Mouse (Mus musculus): ENCODE data around the gene Ccdc63. TPM values are rescaled to one million over a fixed set of nuclear protein-coding genes. Genes with fewer than 3 reads are reported as not detected.

Gene Ccdc63
- polyA plus RNA-seq, 1 experiment: not detected

GRCm38 (mm10) chr5:122125211-122125760, 15.3 kb downstream of the Ccdc63 start:
- TF ChIP-seq TCF12 (IDR thresholded peaks at IDR 0.05; ENCODE audit: insufficient read depth, poor library complexity, severe bottlenecking): no peak
- TF ChIP-seq E2F4 (IDR thresholded peaks at IDR 0.05; ENCODE audit: insufficient read depth): no peak
- TF ChIP-seq MAX (IDR thresholded peaks at IDR 0.05; ENCODE audit: low read depth): no peak
- TF ChIP-seq MYOD1 (IDR thresholded peaks at IDR 0.05; ENCODE audit: control insufficient read depth in 1 of 3, insufficient read length in 2 of 3, low read depth in 2 of 3): no peak
- no peak for TF ChIP-seq TCF3 (IDR thresholded peaks at IDR 0.05; ENCODE audit: insufficient read length, low read depth)
- no peak for TF ChIP-seq SRF (IDR thresholded peaks at IDR 0.05; ENCODE audit: control insufficient read depth, insufficient read length, low read depth)
- no peak for TF ChIP-seq USF1 (IDR thresholded peaks at IDR 0.05; ENCODE audit: low read depth)
- no peak for TF ChIP-seq POLR2AphosphoS2 (IDR thresholded peaks at IDR 0.05; ENCODE audit: insufficient read length, low read depth)
- no peak for TF ChIP-seq POLR2A (IDR thresholded peaks at IDR 0.05; ENCODE audit: insufficient read length, low read depth)
- TF ChIP-seq CEBPB (IDR thresholded peaks at IDR 0.05; ENCODE audit: insufficient read depth, poor library complexity, severe bottlenecking): no peak
- TF ChIP-seq REST (IDR thresholded peaks at IDR 0.05; ENCODE audit: insufficient read depth, insufficient read length): no peak
- TF ChIP-seq MYOG (IDR thresholded peaks at IDR 0.05; ENCODE audit: control insufficient read depth in 1 of 3, insufficient read depth in 1 of 3, insufficient read length in 2 of 3, low read depth in 2 of 3): no peak
- no peak overlapping the region for H3ac ChIP-seq (ENCODE audit: control insufficient read depth, insufficient read length)
- H3K27me3 ChIP-seq (ENCODE audit: control insufficient read depth, insufficient read depth, insufficient read length): peaks cover 49% of the 10 kb centered on the region
- H3K36me3 ChIP-seq (ENCODE audit: control insufficient read depth, insufficient read depth): no peaks in the 10 kb centered on the region
- no peak overlapping the region for H3K4me2 ChIP-seq (ENCODE audit: low read depth)
- no peaks in the 10 kb centered on the region for H3K79me2 ChIP-seq (ENCODE audit: control insufficient read depth, insufficient read depth)
- no peak overlapping the region for H3K4me3 ChIP-seq

- Histone ChIP-seq H3K4me2 (ENCODE audit: low read depth) (no peak overlapping the region), H3K27me3 (ENCODE audit: control insufficient read depth, insufficient read depth, insufficient read length) (peaks cover 24% of the 10 kb centered on the region), H3K4me3 (no peak overlapping the region), H3K36me3 (ENCODE audit: control insufficient read depth, insufficient read depth) (no peaks in the 10 kb centered on the region), H3K79me2 (ENCODE audit: control insufficient read depth, insufficient read depth) (no peaks in the 10 kb centered on the region), H3ac (ENCODE audit: control insufficient read depth, insufficient read length) (no peak overlapping the region)
- TF ChIP-seq TCF3 (IDR thresholded peaks at IDR 0.05; ENCODE audit: insufficient read length, low read depth): no peak
- no peak for TF ChIP-seq CEBPB (IDR thresholded peaks at IDR 0.05; ENCODE audit: insufficient read depth, poor library complexity, severe bottlenecking)
- TF ChIP-seq SRF (IDR thresholded peaks at IDR 0.05; ENCODE audit: control insufficient read depth, insufficient read length, low read depth): no peak
- no peak for TF ChIP-seq POLR2AphosphoS2 (IDR thresholded peaks at IDR 0.05; ENCODE audit: insufficient read length, low read depth)
- TF ChIP-seq POLR2A (IDR thresholded peaks at IDR 0.05; ENCODE audit: insufficient read length, low read depth): no peak
Measured at GRCm38 (mm10) chr5:122116243-122116642, 24.4 kb downstream of the Ccdc63 start.

GRCm38 (mm10) chr5:122115266-122115763, 25.3 kb downstream of the Ccdc63 start:
- H3K27me3 ChIP-seq (ENCODE audit: control insufficient read depth, insufficient read depth, insufficient read length): peaks cover 26% of the 10 kb centered on the region

GRCm38 (mm10) chr5:122114176-122114575, 26.4 kb downstream of the Ccdc63 start:
- H3K4me3 ChIP-seq: no peak overlapping the region
- H3K4me2 ChIP-seq (ENCODE audit: low read depth): no peak overlapping the region
- H3ac ChIP-seq (ENCODE audit: control insufficient read depth, insufficient read length): no peak overlapping the region
- H3K79me2 ChIP-seq (ENCODE audit: control insufficient read depth, insufficient read depth): no peaks in the 10 kb centered on the region
- H3K27me3 ChIP-seq (ENCODE audit: control insufficient read depth, insufficient read depth, insufficient read length): peaks cover 37% of the 10 kb centered on the region
- no peaks in the 10 kb centered on the region for H3K36me3 ChIP-seq (ENCODE audit: control insufficient read depth, insufficient read depth)
- no peak for TF ChIP-seq MYOD1 (IDR thresholded peaks at IDR 0.05; ENCODE audit: control insufficient read depth in 1 of 3, insufficient read length in 2 of 3, low read depth in 2 of 3)
- no peak for TF ChIP-seq MYOG (IDR thresholded peaks at IDR 0.05; ENCODE audit: control insufficient read depth in 1 of 3, insufficient read depth in 1 of 3, insufficient read length in 2 of 3, low read depth in 2 of 3)
- TF ChIP-seq REST (IDR thresholded peaks at IDR 0.05; ENCODE audit: insufficient read depth, insufficient read length): no peak
- TF ChIP-seq POLR2A (IDR thresholded peaks at IDR 0.05; ENCODE audit: insufficient read length, low read depth): no peak
- TF ChIP-seq CEBPB (IDR thresholded peaks at IDR 0.05; ENCODE audit: insufficient read depth, poor library complexity, severe bottlenecking): no peak
- no peak for TF ChIP-seq MAX (IDR thresholded peaks at IDR 0.05; ENCODE audit: low read depth)
- TF ChIP-seq TCF3 (IDR thresholded peaks at IDR 0.05; ENCODE audit: insufficient read length, low read depth): no peak
- no peak for TF ChIP-seq E2F4 (IDR thresholded peaks at IDR 0.05; ENCODE audit: insufficient read depth)
- TF ChIP-seq SRF (IDR thresholded peaks at IDR 0.05; ENCODE audit: control insufficient read depth, insufficient read length, low read depth): no peak
- no peak for TF ChIP-seq USF1 (IDR thresholded peaks at IDR 0.05; ENCODE audit: low read depth)
- no peak for TF ChIP-seq POLR2AphosphoS2 (IDR thresholded peaks at IDR 0.05; ENCODE audit: insufficient read length, low read depth)
- TF ChIP-seq TCF12 (IDR thresholded peaks at IDR 0.05; ENCODE audit: insufficient read depth, poor library complexity, severe bottlenecking): no peak

More at GRCm38 (mm10) chr5:122115266-122115763, 25.3 kb downstream of the Ccdc63 start:
- Histone ChIP-seq H3K79me2 (ENCODE audit: control insufficient read depth, insufficient read depth) (no peaks in the 10 kb centered on the region), H3K4me2 (ENCODE audit: low read depth) (no peak overlapping the region), H3ac (ENCODE audit: control insufficient read depth, insufficient read length) (no peak overlapping the region), H3K36me3 (ENCODE audit: control insufficient read depth, insufficient read depth) (no peaks in the 10 kb centered on the region), H3K4me3 (no peak overlapping the region)
- TF ChIP-seq POLR2AphosphoS2 (IDR thresholded peaks at IDR 0.05; ENCODE audit: insufficient read length, low read depth) (no peak), SRF (IDR thresholded peaks at IDR 0.05; ENCODE audit: control insufficient read depth, insufficient read length, low read depth) (no peak), REST (IDR thresholded peaks at IDR 0.05; ENCODE audit: insufficient read depth, insufficient read length) (no peak), POLR2A (IDR thresholded peaks at IDR 0.05; ENCODE audit: insufficient read length, low read depth) (no peak), TCF3 (IDR thresholded peaks at IDR 0.05; ENCODE audit: insufficient read length, low read depth) (no peak), MYOD1 (IDR thresholded peaks at IDR 0.05; ENCODE audit: control insufficient read depth in 1 of 3, insufficient read length in 2 of 3, low read depth in 2 of 3) (no peak), TCF12 (IDR thresholded peaks at IDR 0.05; ENCODE audit: insufficient read depth, poor library complexity, severe bottlenecking) (no peak), CEBPB (IDR thresholded peaks at IDR 0.05; ENCODE audit: insufficient read depth, poor library complexity, severe bottlenecking) (no peak), USF1 (IDR thresholded peaks at IDR 0.05; ENCODE audit: low read depth) (no peak), MYOG (IDR thresholded peaks at IDR 0.05; ENCODE audit: control insufficient read depth in 1 of 3, insufficient read depth in 1 of 3, insufficient read length in 2 of 3, low read depth in 2 of 3) (no peak), MAX (IDR thresholded peaks at IDR 0.05; ENCODE audit: low read depth) (no peak), E2F4 (IDR thresholded peaks at IDR 0.05; ENCODE audit: insufficient read depth) (no peak)
